Mouse (Mus musculus): ENCODE results near the gene Srm. TPM values are rescaled to one million over a fixed set of nuclear protein-coding genes. Genes with fewer than 3 reads are reported as not detected.

The Srm gene
- polyA plus RNA-seq (2014; fragmentation: Nextera tagmentation; extraction: Ambion mirVana), result 194 and 196 TPM in 2 replicates

GRCm38 (mm10) chr4:148591171-148591630, at the start of gene Srm:
Srm (plus strand) TSS chr4:148591503.
- Histone ChIP-seq H3K27me3 (ENCODE audit: control insufficient read depth, insufficient read depth, low read length) (no peaks in the 10 kb centered on the region), H3K9ac (ENCODE audit: low read length) (peak within 1 kb of the TSS; percentile 73), H3K36me3 (ENCODE audit: control insufficient read depth, insufficient read depth, low read length) (peaks cover 15% of the 10 kb centered on the region), H3K4me1 (ENCODE audit: control insufficient read depth, insufficient read depth, low read length) (peaks cover 9% of the 10 kb centered on the region), H3K27ac (ENCODE audit: low read depth, low read length) (no peak within 1 kb of the TSS), H3K4me2 (ENCODE audit: low read depth) (peak within 1 kb of the TSS; percentile 90), H3K4me3 (ENCODE audit: low read depth, low read length) (peak within 1 kb of the TSS; percentile 92), H3K9me3 (ENCODE audit: control insufficient read depth, low read length) (no peaks in the 10 kb centered on the region)
- DNase-seq (ENCODE audit: low spot score) (peak; percentile 97), ATAC-seq (ENCODE audit: insufficient read depth, low FRiP score, low TSS enrichment) (peak; percentile 99)
- WGBS, result under 1% methylated on average over 48 of the region's 50 CpGs

DNA sequence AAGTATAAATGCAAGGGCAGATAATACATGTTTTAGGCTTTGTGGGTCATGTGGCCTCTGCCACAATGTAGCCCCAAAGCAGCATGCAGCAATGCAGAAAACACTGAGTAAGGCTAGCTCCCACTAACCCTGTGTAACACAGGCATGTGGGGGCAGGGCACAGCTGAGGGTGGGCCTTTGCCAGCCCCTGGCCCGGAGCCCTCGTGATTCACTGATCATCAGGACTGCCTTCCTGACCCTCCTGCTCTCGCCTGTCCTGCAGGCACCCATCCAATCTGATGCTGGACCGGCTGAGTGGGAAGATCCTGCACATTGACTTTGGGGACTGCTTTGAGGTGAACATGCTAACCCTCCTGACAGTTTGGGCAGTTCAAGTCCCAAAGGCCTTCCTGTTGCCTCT, 42.2 kb upstream of the Srm start:
- Histone ChIP-seq H3K27ac (ENCODE audit: low read depth, low read length) (no peak overlapping the region), H3K9ac (ENCODE audit: low read length) (no peak overlapping the region), H3K36me3 (ENCODE audit: control insufficient read depth, insufficient read depth, low read length) (peaks cover 42% of the 10 kb centered on the region), H3K4me3 (ENCODE audit: low read depth, low read length) (no peak overlapping the region), H3K27me3 (ENCODE audit: control insufficient read depth, insufficient read depth, low read length) (no peaks in the 10 kb centered on the region), H3K4me1 (ENCODE audit: control insufficient read depth, insufficient read depth, low read length) (no peaks in the 10 kb centered on the region), H3K4me2 (ENCODE audit: low read depth) (no peak overlapping the region), H3K9me3 (ENCODE audit: control insufficient read depth, low read length) (no peaks in the 10 kb centered on the region)
- no peak for DNase-seq (ENCODE audit: low spot score)
- WGBS, result 89% methylated on average over 4 of the region's 4 CpGs
- no peak for ATAC-seq (ENCODE audit: insufficient read depth, low FRiP score, low TSS enrichment)

GRCm38 (mm10) chr4:148557766-148558165, 33.5 kb upstream of the Srm start:
- Histone ChIP-seq H3K4me3 (ENCODE audit: low read depth, low read length) (peak overlapping the region; percentile 67), H3K4me1 (ENCODE audit: control insufficient read depth, insufficient read depth, low read length) (no peaks in the 10 kb centered on the region), H3K9me3 (ENCODE audit: control insufficient read depth, low read length) (no peaks in the 10 kb centered on the region), H3K27me3 (ENCODE audit: control insufficient read depth, insufficient read depth, low read length) (no peaks in the 10 kb centered on the region), H3K27ac (ENCODE audit: low read depth, low read length) (no peak overlapping the region; the same call in 1 of the 2 replicates), H3K9ac (ENCODE audit: low read length) (peak overlapping the region; percentile 89), H3K4me2 (ENCODE audit: low read depth) (peak overlapping the region; percentile 65), H3K36me3 (ENCODE audit: control insufficient read depth, insufficient read depth, low read length) (peaks cover 31% of the 10 kb centered on the region)
- no peak for DNase-seq (ENCODE audit: low spot score)
- WGBS, result 32% methylated on average over 6 of the region's 6 CpGs
- ATAC-seq (ENCODE audit: insufficient read depth, low FRiP score, low TSS enrichment), result no peak; the same call in 1 of the 2 replicates

- peak within 1 kb of the TSS; percentile 65 for H3K4me2 ChIP-seq (ENCODE audit: low read depth)
- under 1% methylated on average over 63 of the region's 63 CpGs for WGBS
- peak within 1 kb of the TSS; percentile 89 for H3K9ac ChIP-seq (ENCODE audit: low read length)
- H3K27me3 ChIP-seq (ENCODE audit: control insufficient read depth, insufficient read depth, low read length), result no peaks in the 10 kb centered on the region
- H3K4me3 ChIP-seq (ENCODE audit: low read depth, low read length), result peak within 1 kb of the TSS; percentile 67
- H3K36me3 ChIP-seq (ENCODE audit: control insufficient read depth, insufficient read depth, low read length), result peaks cover 30% of the 10 kb centered on the region
- peak within 1 kb of the TSS; percentile 88 for H3K27ac ChIP-seq (ENCODE audit: low read depth, low read length)
- no peaks in the 10 kb centered on the region for H3K4me1 ChIP-seq (ENCODE audit: control insufficient read depth, insufficient read depth, low read length)
- H3K9me3 ChIP-seq (ENCODE audit: control insufficient read depth, low read length), result no peaks in the 10 kb centered on the region
- DNase-seq (ENCODE audit: low spot score), result peak; percentile 93
- peak; percentile 92 for ATAC-seq (ENCODE audit: insufficient read depth, low FRiP score, low TSS enrichment)
Observed at GRCm38 (mm10) chr4:148558297-148559000, 32.9 kb upstream of the Srm start, which contains the start of gene Exosc10. Exosc10 (plus strand) TSS chr4:148558429.

- no peaks in the 10 kb centered on the region for H3K4me1 ChIP-seq (ENCODE audit: control insufficient read depth, insufficient read depth, low read length)
- H3K4me2 ChIP-seq (ENCODE audit: low read depth), result no peak overlapping the region
- no peak overlapping the region for H3K27ac ChIP-seq (ENCODE audit: low read depth, low read length)
- 94% methylated on average over 17 of the region's 17 CpGs for WGBS
- H3K36me3 ChIP-seq (ENCODE audit: control insufficient read depth, insufficient read depth, low read length), result peaks cover 50% of the 10 kb centered on the region
- no peak overlapping the region for H3K9ac ChIP-seq (ENCODE audit: low read length)
- H3K27me3 ChIP-seq (ENCODE audit: control insufficient read depth, insufficient read depth, low read length), result no peaks in the 10 kb centered on the region
- no peak overlapping the region for H3K4me3 ChIP-seq (ENCODE audit: low read depth, low read length)
- no peaks in the 10 kb centered on the region for H3K9me3 ChIP-seq (ENCODE audit: control insufficient read depth, low read length)
- no peak for ATAC-seq (ENCODE audit: insufficient read depth, low FRiP score, low TSS enrichment)
- DNase-seq (ENCODE audit: low spot score), result no peak
Observed at GRCm38 (mm10) chr4:148562676-148563075, 28.6 kb upstream of the Srm start.

GRCm38 (mm10) chr4:148563595-148563994, 27.7 kb upstream of the Srm start:
- H3K27me3 ChIP-seq (ENCODE audit: control insufficient read depth, insufficient read depth, low read length), result no peaks in the 10 kb centered on the region
- no peak overlapping the region for H3K4me2 ChIP-seq (ENCODE audit: low read depth)
- peaks cover 53% of the 10 kb centered on the region for H3K36me3 ChIP-seq (ENCODE audit: control insufficient read depth, insufficient read depth, low read length)
- no peak overlapping the region for H3K9ac ChIP-seq (ENCODE audit: low read length)
- DNase-seq (ENCODE audit: low spot score) (no peak), ATAC-seq (ENCODE audit: insufficient read depth, low FRiP score, low TSS enrichment) (no peak)
- 94% methylated on average over 12 of the region's 12 CpGs for WGBS
- no peaks in the 10 kb centered on the region for H3K9me3 ChIP-seq (ENCODE audit: control insufficient read depth, low read length)
- H3K27ac ChIP-seq (ENCODE audit: low read depth, low read length), result no peak overlapping the region
- H3K4me1 ChIP-seq (ENCODE audit: control insufficient read depth, insufficient read depth, low read length), result no peaks in the 10 kb centered on the region
- H3K4me3 ChIP-seq (ENCODE audit: low read depth, low read length), result no peak overlapping the region

GRCm38 (mm10) chr4:148570138-148570537, 21.2 kb upstream of the Srm start:
- H3K9ac ChIP-seq (ENCODE audit: low read length), result no peak overlapping the region
- ATAC-seq (ENCODE audit: insufficient read depth, low FRiP score, low TSS enrichment), result no peak
- no peaks in the 10 kb centered on the region for H3K27me3 ChIP-seq (ENCODE audit: control insufficient read depth, insufficient read depth, low read length)
- H3K36me3 ChIP-seq (ENCODE audit: control insufficient read depth, insufficient read depth, low read length), result peaks cover 56% of the 10 kb centered on the region
- 90% methylated on average over 10 of the region's 10 CpGs for WGBS
- no peaks in the 10 kb centered on the region for H3K9me3 ChIP-seq (ENCODE audit: control insufficient read depth, low read length)
- no peaks in the 10 kb centered on the region for H3K4me1 ChIP-seq (ENCODE audit: control insufficient read depth, insufficient read depth, low read length)
- H3K27ac ChIP-seq (ENCODE audit: low read depth, low read length), result no peak overlapping the region
- no peak overlapping the region for H3K4me2 ChIP-seq (ENCODE audit: low read depth)
- H3K4me3 ChIP-seq (ENCODE audit: low read depth, low read length), result no peak overlapping the region
- DNase-seq (ENCODE audit: low spot score), result no peak

DNA sequence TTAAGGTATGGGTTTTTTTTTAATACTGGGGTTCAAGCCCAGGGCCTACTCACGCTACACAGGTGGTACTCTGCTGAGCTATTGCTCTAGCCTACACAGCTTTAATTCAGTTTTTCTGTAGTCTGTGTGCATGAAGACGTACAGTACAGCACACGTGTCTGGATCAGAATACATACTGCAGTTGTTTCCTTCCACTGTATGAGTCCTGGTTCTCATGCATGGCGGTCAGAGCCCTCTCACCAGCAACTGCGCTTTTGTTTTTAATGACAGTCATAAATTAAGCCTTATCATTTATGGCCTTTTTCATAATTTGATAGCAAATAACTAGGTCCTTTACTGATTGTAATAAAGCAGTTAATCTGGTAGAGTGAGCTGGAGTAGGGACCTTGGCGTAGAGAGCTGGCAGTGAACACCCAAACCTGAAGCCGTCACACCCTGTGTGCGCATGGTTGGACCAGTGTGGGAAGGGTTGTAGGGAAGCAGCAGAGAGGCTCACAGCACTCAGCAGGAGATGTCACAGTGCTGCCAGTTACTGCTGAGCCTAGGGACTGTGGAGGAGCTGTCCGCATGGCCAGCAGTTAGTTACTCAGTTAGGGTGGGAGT, 20.5 kb upstream of the Srm start:
- H3K9ac ChIP-seq (ENCODE audit: low read length), result no peak overlapping the region
- H3K27me3 ChIP-seq (ENCODE audit: control insufficient read depth, insufficient read depth, low read length), result no peaks in the 10 kb centered on the region
- no peaks in the 10 kb centered on the region for H3K9me3 ChIP-seq (ENCODE audit: control insufficient read depth, low read length)
- ATAC-seq (ENCODE audit: insufficient read depth, low FRiP score, low TSS enrichment), result no peak
- H3K36me3 ChIP-seq (ENCODE audit: control insufficient read depth, insufficient read depth, low read length), result peaks cover 54% of the 10 kb centered on the region
- no peak for DNase-seq (ENCODE audit: low spot score)
- no peak overlapping the region for H3K4me3 ChIP-seq (ENCODE audit: low read depth, low read length)
- H3K4me1 ChIP-seq (ENCODE audit: control insufficient read depth, insufficient read depth, low read length), result no peaks in the 10 kb centered on the region
- H3K4me2 ChIP-seq (ENCODE audit: low read depth), result no peak overlapping the region
- no peak overlapping the region for H3K27ac ChIP-seq (ENCODE audit: low read depth, low read length)
- WGBS, result 97% methylated on average over 9 of the region's 9 CpGs

DNA sequence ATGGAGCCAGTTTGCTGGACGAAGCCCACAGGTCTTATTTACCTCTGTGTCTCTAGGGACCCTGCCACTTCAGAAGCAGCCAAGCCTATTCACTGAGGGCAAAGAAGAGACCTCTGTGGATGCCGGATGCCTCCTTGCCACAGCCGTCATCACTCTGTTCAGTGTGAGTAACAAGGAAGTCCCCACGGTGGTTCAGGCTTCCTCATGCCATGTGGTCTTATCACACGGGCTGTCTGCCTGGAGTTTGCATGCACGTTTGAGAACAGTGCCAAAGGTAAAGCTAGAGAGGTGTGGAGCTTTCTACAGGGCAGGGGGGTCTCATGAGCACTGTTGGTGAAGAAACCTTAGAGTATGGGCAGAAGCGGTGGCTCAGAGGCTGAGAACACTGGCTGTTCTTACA, 18.1 kb upstream of the Srm start:
- DNase-seq (ENCODE audit: low spot score) (no peak), ATAC-seq (ENCODE audit: insufficient read depth, low FRiP score, low TSS enrichment) (no peak)
- H3K27me3 ChIP-seq (ENCODE audit: control insufficient read depth, insufficient read depth, low read length), result no peaks in the 10 kb centered on the region
- H3K4me1 ChIP-seq (ENCODE audit: control insufficient read depth, insufficient read depth, low read length), result no peaks in the 10 kb centered on the region
- no peaks in the 10 kb centered on the region for H3K9me3 ChIP-seq (ENCODE audit: control insufficient read depth, low read length)
- H3K4me2 ChIP-seq (ENCODE audit: low read depth), result no peak overlapping the region
- no peak overlapping the region for H3K4me3 ChIP-seq (ENCODE audit: low read depth, low read length)
- H3K9ac ChIP-seq (ENCODE audit: low read length), result no peak overlapping the region
- WGBS, result 93% methylated on average over 7 of the region's 7 CpGs
- H3K27ac ChIP-seq (ENCODE audit: low read depth, low read length), result no peak overlapping the region
- H3K36me3 ChIP-seq (ENCODE audit: control insufficient read depth, insufficient read depth, low read length), result peaks cover 52% of the 10 kb centered on the region
